Mouse (Mus musculus): ENCODE data around the gene Hist1h4m.
"Not testable (repeated sequence)": the region's sequence is repeated elsewhere in the genome, so short reads cannot be mapped to it uniquely, and the experiment has no call there.

Gene Hist1h4m

GRCm38 (mm10) chr13:21810073-21810472 is 1.5 kb upstream of the Hist1h4m start, which contains the start of the genes Hist1h2bq and Hist1h2ao:
Gene Hist1h2bq, minus strand, starts transcription at chr13:21810197.
Gene Hist1h2ao, plus strand, starts transcription at chr13:21810465.
- not testable (repeated sequence) for DNase-seq (ENCODE audit: inconsistent age in 2 of 2, low spot score in 1 of 2)

GRCm38 (mm10) chr13:21811074-21811473 is 472 bp upstream of the Hist1h4m start:
- DNase-seq (ENCODE audit: inconsistent age in 2 of 2, low spot score in 1 of 2), result not testable (repeated sequence)

- peak in 1 of 2 experiments; percentile 48 for DNase-seq (ENCODE audit: inconsistent age in 2 of 2, low spot score in 1 of 2)
These were observed 546 bp downstream of the Hist1h4m start for GRCm38 (mm10) chr13:21812092-21812491.

- DNase-seq (ENCODE audit: inconsistent age in 2 of 2, low spot score in 1 of 2), result not testable (repeated sequence)
These were observed 8.7 kb downstream of the Hist1h4m start for GRCm38 (mm10) chr13:21820082-21820890.

GRCm38 (mm10) chr13:21828511-21828910 is 17.0 kb downstream of the Hist1h4m start:
- DNase-seq (ENCODE audit: inconsistent age in 2 of 2, low spot score in 1 of 2), result no peak

- DNase-seq (ENCODE audit: inconsistent age in 2 of 2, low spot score in 1 of 2), result peak in 1 of 2 experiments; percentile 24
These were observed 18.8 kb downstream of the Hist1h4m start for GRCm38 (mm10) chr13:21830344-21830743.

GRCm38 (mm10) chr13:21831418-21832394 is 20.2 kb downstream of the Hist1h4m start, which contains the start of gene Hist1h4n:
Gene Hist1h4n, minus strand, starts transcription at chr13:21832196.
- peak; percentile 58 to 84 for DNase-seq (ENCODE audit: inconsistent age in 2 of 2, low spot score in 1 of 2)

- DNase-seq (ENCODE audit: inconsistent age in 2 of 2, low spot score in 1 of 2), result not testable (repeated sequence)
These were observed 21.9 kb downstream of the Hist1h4m start, which contains the start of the genes Hist1h2ap and Hist1h2br for GRCm38 (mm10) chr13:21833461-21833860. Gene Hist1h2ap, minus strand, starts transcription at chr13:21833507. Gene Hist1h2br, plus strand, starts transcription at chr13:21833743.

GRCm38 (mm10) chr13:21840508-21840907 is 29.0 kb downstream of the Hist1h4m start:
- not testable (repeated sequence) for DNase-seq (ENCODE audit: inconsistent age in 2 of 2, low spot score in 1 of 2)

- not testable (repeated sequence) for DNase-seq (ENCODE audit: inconsistent age in 2 of 2, low spot score in 1 of 2)
These were observed 34.8 kb downstream of the Hist1h4m start for GRCm38 (mm10) chr13:21846356-21846755.

GRCm38 (mm10) chr13:21847883-21848282 is 36.3 kb downstream of the Hist1h4m start:
- DNase-seq (ENCODE audit: inconsistent age in 2 of 2, low spot score in 1 of 2), result no peak

GRCm38 (mm10) chr13:21850696-21851095 is 39.1 kb downstream of the Hist1h4m start:
- not testable (repeated sequence) for DNase-seq (ENCODE audit: inconsistent age in 2 of 2, low spot score in 1 of 2)

- peak in 1 of 2 experiments; percentile 40 for DNase-seq (ENCODE audit: inconsistent age in 2 of 2, low spot score in 1 of 2)
These were observed 40.8 kb downstream of the Hist1h4m start for GRCm38 (mm10) chr13:21852215-21852945.

- DNase-seq (ENCODE audit: inconsistent age in 2 of 2, low spot score in 1 of 2), result peak; percentile 80 to 95
These were observed 43.6 kb downstream of the Hist1h4m start for GRCm38 (mm10) chr13:21855146-21855545.

GRCm38 (mm10) chr13:21855698-21856162 is 44.2 kb downstream of the Hist1h4m start:
- DNase-seq (ENCODE audit: inconsistent age in 2 of 2, low spot score in 1 of 2), result peak; percentile 27 to 92

- no peak for DNase-seq (ENCODE audit: inconsistent age in 2 of 2, low spot score in 1 of 2)
These were observed 50.1 kb downstream of the Hist1h4m start for GRCm38 (mm10) chr13:21861608-21862007.

Data from adrenal gland, adult (tissue).